Comparison of ENCODE assay signal across 25 mouse cellular contexts in the genomic region with DNA sequence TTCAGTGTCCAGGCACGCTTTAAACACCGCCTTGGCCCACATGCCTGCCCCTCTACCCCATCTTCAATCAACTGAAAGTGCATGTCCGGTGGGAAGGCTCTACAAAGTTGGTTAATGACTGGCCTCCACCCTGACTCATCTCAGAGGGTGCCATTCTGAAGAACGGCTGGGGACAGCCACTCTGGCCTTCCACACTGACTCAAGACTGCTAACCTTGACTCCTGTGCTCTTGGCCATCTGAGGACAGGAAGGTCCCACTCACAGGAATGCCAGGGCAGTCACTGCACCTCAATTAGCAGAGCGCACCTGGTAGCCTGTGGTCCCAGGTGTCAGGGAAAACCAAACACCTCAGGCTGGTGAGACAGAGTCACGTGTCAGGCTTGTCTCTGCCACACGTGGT. TPM values are rescaled to one million over a fixed set of nuclear protein-coding genes. Genes with fewer than 3 reads are reported as not detected.
DNase-seq lines count a peak whose midpoint lies in the region; ATAC-seq and TF ChIP-seq lines count a peak whose summit lies in the region.
"Had no signal": no experiment of that assay in that cellular context is flagged by ENCODE, and none has a peak within 500 bp of the region (broad histone marks: within the 10 kb centered on the region; RNA-seq: fewer than 3 reads in every experiment).

No protein-coding gene starts in this region.

- TF ChIP-seq CTCF in thymus, adult 2 months (IDR thresholded peaks at IDR 0.05; ENCODE audit: borderline replicate concordance, control insufficient read depth, extremely low read depth, insufficient read depth, low read length, poor library complexity) = no peak
- TF ChIP-seq CTCF in CH12.LX (conservative IDR thresholded peaks at IDR 0.05 in 1 of 2, IDR thresholded peaks at IDR 0.05 in 1 of 2; ENCODE audit: low read depth in 2 of 2, low read length in 2 of 2) = no peak
- no peak for TF ChIP-seq CTCF in hindbrain, postnatal 0 days (IDR thresholded peaks at IDR 0.05; ENCODE audit: low read depth)

- H3K36me3 ChIP-seq in thymus, adult 2 months (ENCODE audit: control insufficient read depth, insufficient read depth, low read length) = no peaks in the 10 kb centered on the region
- H3K36me3 ChIP-seq in CH12.LX (replicated peaks in 1 of 2; ENCODE audit: control insufficient read depth in 1 of 2, insufficient read depth in 1 of 2, low read length in 1 of 2) = peaks cover 0 to 7% of the 10 kb centered on the region in 2 experiments
- H3K36me3 ChIP-seq in hindbrain, postnatal 0 days (ENCODE audit: insufficient read depth, low read length) = no peaks in the 10 kb centered on the region
- H3K36me3 ChIP-seq: embryonic facial prominence, embryonic 10.5 days; embryonic facial prominence, embryonic 13.5 days; forebrain, embryonic 12.5 days; forebrain, embryonic 15.5 days; G1E; hindbrain, embryonic 12.5 days; hindbrain, embryonic 15.5 days; intestine, embryonic 15.5 days had no signal

- H3K9ac ChIP-seq in CH12.LX (ENCODE audit: insufficient read depth, low read depth) = no peak overlapping the region
- H3K9ac ChIP-seq in hindbrain, postnatal 0 days (replicated peaks; ENCODE audit: low read length) = no peak overlapping the region
- H3K9ac ChIP-seq: embryonic facial prominence, embryonic 13.5 days; forebrain, embryonic 12.5 days; forebrain, embryonic 15.5 days; hindbrain, embryonic 12.5 days; hindbrain, embryonic 15.5 days; intestine, embryonic 15.5 days had no signal

- DNase-seq in adrenal gland, postnatal 14 days = peak; percentile 42
- DNase-seq in adrenal gland, postnatal 10 days = no peak
- DNase-seq in thymus, adult 2 months = peak; percentile 21
- no peak for DNase-seq in thymus, adult 18-20 months
- no peak for DNase-seq in CH12.LX (ENCODE audit: extremely low read depth)
- no peak for DNase-seq in hindbrain, postnatal 0 days (ENCODE audit: low spot score)
- DNase-seq: cerebellum, adult 11-12 months; cerebellum, adult 8-10 months; cerebellum, postnatal 10 days; cerebellum, postnatal 36 days; embryo, embryonic 11 days; gastrocnemius, postnatal 25 days; heart, adult 2 months; kidney, adult 11 months had no signal

- no peak for TF ChIP-seq RAD21 in CH12.LX (IDR thresholded peaks at IDR 0.05; ENCODE audit: low read depth, low read length)

- H3K79me2 ChIP-seq in CH12.LX (replicated peaks; ENCODE audit: control insufficient read depth, extremely low read depth, insufficient read depth, poor library complexity, severe bottlenecking) = no peaks in the 10 kb centered on the region

- H3K27ac ChIP-seq in thymus, adult 2 months (ENCODE audit: control insufficient read depth, insufficient read depth, low read length) = 0 out of 2 replicates have a peak overlapping the region, but pooled peaks have one; percentile 2
- H3K27ac ChIP-seq in CH12.LX (ENCODE audit: insufficient read depth, low read depth) = no peak overlapping the region
- H3K27ac ChIP-seq in hindbrain, postnatal 0 days = no peak overlapping the region
- H3K27ac ChIP-seq: embryonic facial prominence, embryonic 10.5 days; embryonic facial prominence, embryonic 13.5 days; forebrain, embryonic 12.5 days; forebrain, embryonic 15.5 days; heart, adult 2 months; hindbrain, embryonic 12.5 days; hindbrain, embryonic 15.5 days; intestine, embryonic 15.5 days had no signal

- 60% methylated on average over 7 of the region's 7 CpGs for WGBS in thymus, adult 2 months
- WGBS in hindbrain, postnatal 0 days = 86% methylated on average over 7 of the region's 7 CpGs

- H3K4me2 ChIP-seq in CH12.LX (ENCODE audit: insufficient read depth, low read depth, poor library complexity, severe bottlenecking) = no peak overlapping the region
- H3K4me2 ChIP-seq in hindbrain, postnatal 0 days (ENCODE audit: low read depth, low read length) = no peak overlapping the region
- H3K4me2 ChIP-seq: embryonic facial prominence, embryonic 13.5 days; forebrain, embryonic 12.5 days; forebrain, embryonic 15.5 days; heart, embryonic 11.5 days; hindbrain, embryonic 12.5 days; hindbrain, embryonic 15.5 days; intestine, embryonic 15.5 days had no signal

- H3K27me3 ChIP-seq in thymus, adult 2 months (ENCODE audit: control insufficient read depth, insufficient read depth, low read length) = no peaks in the 10 kb centered on the region
- H3K27me3 ChIP-seq in CH12.LX (replicated peaks) = no peaks in the 10 kb centered on the region
- H3K27me3 ChIP-seq in hindbrain, postnatal 0 days (ENCODE audit: insufficient read depth, low read length) = no peaks in the 10 kb centered on the region
- H3K27me3 ChIP-seq: embryonic facial prominence, embryonic 13.5 days; forebrain, embryonic 12.5 days; forebrain, embryonic 15.5 days; hindbrain, embryonic 12.5 days; hindbrain, embryonic 15.5 days; intestine, embryonic 15.5 days; Patski had no signal

- in situ Hi-C loops in CH12.LX (cut with MboI; ENCODE audit: low pct_ligation_motif_present, low pct_unique_long_range_greater_than_20kb, low sequenced_read_pairs) = no loop called here

- no peak overlapping the region for H3K4me3 ChIP-seq in thymus, adult 2 months (ENCODE audit: control insufficient read depth, insufficient read depth, low read length)
- no peak overlapping the region for H3K4me3 ChIP-seq in CH12.LX (replicated peaks in 1 of 3; ENCODE audit: low read depth in 2 of 3, low read length in 2 of 3, poor library complexity in 1 of 3)
- H3K4me3 ChIP-seq in hindbrain, postnatal 0 days (ENCODE audit: low read length) = no peak overlapping the region
- H3K4me3 ChIP-seq: embryonic facial prominence, embryonic 10.5 days; embryonic facial prominence, embryonic 13.5 days; erythroblast, embryonic 14.5 days; forebrain, embryonic 12.5 days; forebrain, embryonic 15.5 days; heart, adult 2 months; hindbrain, embryonic 12.5 days; hindbrain, embryonic 15.5 days; intestine, embryonic 15.5 days had no signal

- dilution Hi-C loops in CH12.LX (cut with MboI; ENCODE audit: extremely low pct_ligation_motif_present, extremely low pct_unique_long_range_greater_than_20kb, low sequenced_read_pairs) = no loop called here

- ATAC-seq in hindbrain, postnatal 0 days = no peak
- ATAC-seq: forebrain, embryonic 15.5 days; intestine, embryonic 15.5 days; Patski had no signal

- no peak for TF ChIP-seq EP300 in CH12.LX (IDR thresholded peaks at IDR 0.05; ENCODE audit: low read length)

- TF ChIP-seq POLR2A in thymus, adult 2 months (IDR thresholded peaks at IDR 0.05; ENCODE audit: control insufficient read depth, extremely low read depth, insufficient read depth, low read length, poor library complexity) = no peak
- no peak for TF ChIP-seq POLR2A in CH12.LX (IDR thresholded peaks at IDR 0.05; ENCODE audit: low read depth, low read length)

- no peaks in the 10 kb centered on the region for H3K9me3 ChIP-seq in CH12.LX (replicated peaks; ENCODE audit: low read length)
- H3K9me3 ChIP-seq in hindbrain, postnatal 0 days (ENCODE audit: low read length) = no peaks in the 10 kb centered on the region
- H3K9me3 ChIP-seq: embryonic facial prominence, embryonic 10.5 days; embryonic facial prominence, embryonic 13.5 days; forebrain, embryonic 12.5 days; forebrain, embryonic 15.5 days; hindbrain, embryonic 12.5 days; hindbrain, embryonic 15.5 days; intestine, embryonic 15.5 days had no signal

- peaks cover 59% of the 10 kb centered on the region for H3K4me1 ChIP-seq in thymus, adult 2 months (replicated peaks; ENCODE audit: control insufficient read depth, insufficient read depth, low read length)
- peaks cover 17 to 86% of the 10 kb centered on the region in 2 experiments for H3K4me1 ChIP-seq in CH12.LX (ENCODE audit: control insufficient read depth in 1 of 2, insufficient read depth in 2 of 2)
- H3K4me1 ChIP-seq in hindbrain, postnatal 0 days (ENCODE audit: insufficient read depth, low read length) = no peaks in the 10 kb centered on the region

TF ChIP-seq in CH12.LX, 34 proteins besides CTCF, POLR2A, EP300 and RAD21:
- TF ChIP-seq ZNF384 (IDR thresholded peaks at IDR 0.05; ENCODE audit: low read depth, low read length) = no peak
- TF ChIP-seq BHLHE40 (IDR thresholded peaks at IDR 0.05; ENCODE audit: low read depth, low read length) = 0 out of 2 replicates have a peak, but pooled peaks have one; percentile 24

RNA-seq across cellular contexts. Expression of a gene that starts 17.8 kb away (rescaled TPM):
- total RNA-seq in adrenal gland, postnatal 14 days (2021) = 26.5 TPM in 2 replicates
- 10 to 100 TPM; 13.7 to 14.9 TPM for total RNA-seq in adrenal gland, postnatal 10 days (2021)
- 132 and 204 TPM in 2 replicates for polyA plus RNA-seq in thymus, adult 2 months (2012; rRNA removed)
- total RNA-seq in CH12.LX (2012; rRNA removed) (2.8 and 4.5 TPM in 2 replicates), CH12.LX (2014; rRNA removed) (0.72 and 0.99 TPM in 2 replicates)
- 9.4 and 9.6 TPM in 2 replicates for polyA plus RNA-seq in CH12.LX (2012; ENCODE audit: insufficient read length, low read depth)
- 26.4 and 34.6 TPM in 2 replicates for total RNA-seq in hindbrain, postnatal 0 days (2014; rRNA removed)
- 4.7 TPM in 2 replicates for polyA plus RNA-seq in hindbrain, postnatal 0 days (2015; fragmentation: Nextera tagmentation; extraction: Ambion mirVana)
- polyA plus RNA-seq: G1E had no signal

Comparison
In these comparisons a context has a peak if more than half of its experiments do, and no peak if none do; other contexts are left out.
1. DNase-seq: peak in adrenal gland, postnatal 14 days (single experiment) and thymus, adult 2 months (single experiment); none in adrenal gland, postnatal 10 days (single experiment), thymus, adult 18-20 months (0 of 2), CH12.LX (single experiment) and hindbrain, postnatal 0 days (single experiment).